Mouse (Mus musculus) cortical plate, adult 2 months (tissue): ENCODE data around the gene Zfp90. TPM values are rescaled to one million over a fixed set of nuclear protein-coding genes. Genes with fewer than 3 reads are reported as not detected.

Experiments used
- H3K27ac ChIP-seq: fragments of 200-500 bp; 2 replicates; pipeline ENCODE4 v1.5.1; 2012; ENCODE audit warnings: low read length, control low read depth, inconsistent platforms; ENCODE audit not compliant: insufficient read depth
- H3K4me1 ChIP-seq: fragments of 200-500 bp; 2 replicates; pipeline ENCODE4 v1.6.1; 2011; ENCODE audit warnings: low read length; ENCODE audit not compliant: control insufficient read depth, insufficient read depth
- H3K4me3 ChIP-seq: fragments of 200-500 bp; 2 replicates; pipeline ENCODE4 v1.5.1; 2011; ENCODE audit warnings: mild to moderate bottlenecking, low read length, control low read depth; ENCODE audit not compliant: insufficient read depth
- CTCF ChIP-seq: fragments of 200-500 bp; IDR thresholded peaks from 2 replicates; pipeline ENCODE4 v1.5.1; 2011; ENCODE audit warnings: mild to moderate bottlenecking, control low read depth, low read length; ENCODE audit not compliant: insufficient read depth; ENCODE audit errors: extremely low read depth
- POLR2A ChIP-seq: fragments of 200-500 bp; IDR thresholded peaks from 2 replicates; pipeline ENCODE4 v1.6.1; 2011; ENCODE audit warnings: mild to moderate bottlenecking, low read length, control low read depth; ENCODE audit not compliant: insufficient read depth; ENCODE audit errors: extremely low read depth
- polyA plus RNA-seq: library from polyadenylated mRNA; depleted of rRNA; stranded (reverse); fragments of >200 nt; gene quantifications from 2 replicates; pipeline ENCODE4 v1.2.3, GENCODE M21; 2012; rRNA removed

Zfp90 gene
- 11.7 TPM in 2 replicates for polyA plus RNA-seq

- TF ChIP-seq CTCF = peak; percentile 67
- peak; percentile 54; the same call in 1 of the 2 replicates for TF ChIP-seq POLR2A
- peak within 1 kb of the TSS; percentile 56 for H3K4me3 ChIP-seq
- no peaks in the 10 kb centered on the region; the same call in 1 of the 2 replicates for H3K4me1 ChIP-seq
- H3K27ac ChIP-seq = 0 out of 2 replicates have a peak within 1 kb of the TSS, but pooled peaks have one; percentile 43
These were observed at the start of gene Zfp90 for GRCm38 (mm10) chr8:106415182-106415971. TSS of gene Zfp90 (plus strand) at chr8:106415327.

DNA sequence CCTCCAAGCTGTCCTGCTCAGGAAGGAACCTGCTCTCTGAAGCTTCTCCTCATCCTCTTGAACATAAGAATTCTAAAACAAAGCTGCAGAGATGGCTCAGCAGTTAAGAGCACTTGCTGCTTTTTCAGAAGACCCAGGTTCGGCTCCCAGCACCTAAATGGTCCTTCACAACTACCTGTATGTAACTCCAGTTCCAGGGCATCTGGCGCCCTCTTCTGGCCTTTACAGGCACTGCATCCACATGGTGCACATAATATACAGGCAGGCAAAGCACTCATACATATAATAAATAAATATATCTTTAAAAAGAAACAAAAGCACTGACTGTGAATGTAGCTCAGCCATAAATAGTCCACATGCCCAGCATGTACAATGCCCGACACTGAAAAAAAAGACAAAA lies 46.6 kb upstream of the Zfp90 start:
- TF ChIP-seq CTCF = no peak
- no peak for TF ChIP-seq POLR2A
- Histone ChIP-seq H3K4me1 (no peaks in the 10 kb centered on the region), H3K4me3 (no peak overlapping the region), H3K27ac (no peak overlapping the region)

DNA sequence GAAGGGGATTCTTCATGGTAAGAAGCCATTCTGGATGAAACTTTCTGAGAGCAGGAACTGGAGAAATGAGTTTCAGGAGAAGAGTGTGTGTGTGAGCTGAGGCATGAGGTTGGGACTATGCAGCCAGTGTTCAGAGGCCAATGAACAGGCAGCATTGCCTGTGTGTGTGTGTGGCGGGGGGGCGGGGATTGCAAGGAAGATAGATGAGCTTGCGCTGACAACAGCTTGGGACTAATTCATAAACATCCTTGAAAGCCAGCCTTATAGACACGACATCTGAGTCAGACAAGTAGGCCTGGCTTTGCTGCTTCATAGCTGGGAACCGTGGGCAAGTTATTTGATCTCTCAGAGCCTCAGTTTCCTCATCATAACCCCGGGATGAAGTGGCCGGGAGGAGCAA lies 46.1 kb upstream of the Zfp90 start:
- Histone ChIP-seq H3K4me1 (no peaks in the 10 kb centered on the region), H3K27ac (no peak overlapping the region), H3K4me3 (no peak overlapping the region)
- TF ChIP-seq POLR2A (no peak), CTCF (no peak)

DNA sequence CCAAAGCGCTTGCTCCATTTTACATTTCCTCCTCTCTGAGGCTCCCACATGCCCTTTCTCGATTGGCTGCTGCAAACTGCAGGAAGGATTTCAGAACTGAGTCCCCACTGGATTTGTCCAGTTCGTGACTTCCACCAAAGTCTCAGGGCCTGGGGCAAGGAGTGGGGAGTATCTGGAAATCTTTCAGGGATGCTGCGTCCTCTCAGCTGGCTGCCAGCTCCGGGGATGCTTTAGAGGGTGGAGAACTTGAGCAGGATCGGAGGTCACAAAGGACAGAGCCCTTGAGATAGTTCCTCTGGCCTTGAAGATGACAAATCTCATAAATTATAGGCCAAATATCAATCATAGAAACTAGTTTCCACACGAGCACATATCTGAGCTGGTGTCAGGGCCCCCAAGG lies 39.2 kb upstream of the Zfp90 start:
- H3K4me3 ChIP-seq = no peak overlapping the region
- TF ChIP-seq CTCF (no peak), POLR2A (no peak)
- no peaks in the 10 kb centered on the region; the same call in 1 of the 2 replicates for H3K4me1 ChIP-seq
- no peak overlapping the region for H3K27ac ChIP-seq

DNA sequence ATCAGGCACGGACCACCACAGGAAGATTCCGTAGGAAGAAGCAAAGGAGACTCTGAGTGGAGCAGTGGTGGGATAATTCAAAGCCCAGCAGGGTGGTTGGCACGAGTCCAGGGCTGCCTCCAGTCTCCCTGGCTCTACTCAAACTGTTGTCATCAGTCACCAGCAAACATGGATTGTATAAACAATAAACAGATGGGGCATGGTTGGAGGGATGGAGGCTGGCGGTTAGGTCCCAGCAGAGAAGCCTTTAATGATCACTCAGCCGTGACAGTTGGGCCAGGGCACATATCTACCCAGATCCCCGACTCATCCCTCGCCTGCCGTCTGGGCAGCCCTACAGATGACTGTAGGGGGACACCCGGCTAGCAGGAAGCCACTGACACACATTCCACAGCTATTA lies 38.3 kb upstream of the Zfp90 start:
- no peaks in the 10 kb centered on the region; the same call in 1 of the 2 replicates for H3K4me1 ChIP-seq

DNA sequence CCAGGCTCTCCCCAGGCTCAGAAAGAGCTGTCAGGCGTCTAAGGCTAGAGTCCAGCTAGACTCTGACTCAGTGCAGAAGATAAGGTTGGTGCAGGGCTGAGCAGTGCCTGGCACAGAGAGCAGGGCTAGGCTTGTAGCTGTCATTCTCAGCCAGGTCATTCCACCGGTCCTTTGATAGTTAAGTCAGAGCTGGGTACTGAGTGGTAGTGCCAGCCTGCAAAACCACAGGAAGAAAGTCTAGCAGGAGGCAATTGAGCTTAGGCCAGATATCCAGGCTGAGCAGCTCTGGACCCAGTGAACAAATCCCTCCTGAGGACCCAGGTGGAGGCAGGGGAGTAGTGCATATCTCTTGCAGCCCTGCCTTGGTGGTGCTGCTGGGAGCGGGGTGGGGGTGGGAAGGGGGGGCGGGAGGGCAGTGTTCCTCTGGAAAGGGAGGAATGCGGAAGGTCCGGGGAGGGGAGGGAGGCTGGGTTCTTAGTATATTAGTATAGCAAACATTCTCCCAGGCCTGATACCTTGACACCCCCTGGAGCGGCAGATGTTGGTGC lies 36.6 kb upstream of the Zfp90 start:
- no peaks in the 10 kb centered on the region; the same call in 1 of the 2 replicates for H3K4me1 ChIP-seq
- no peak overlapping the region for H3K27ac ChIP-seq
- no peak overlapping the region for H3K4me3 ChIP-seq
- no peak for TF ChIP-seq POLR2A
- no peak for TF ChIP-seq CTCF

More for the DNA sequence above, 38.3 kb upstream of the Zfp90 start:
- TF ChIP-seq POLR2A (no peak), CTCF (no peak)
- H3K4me3 ChIP-seq = no peak overlapping the region
- no peak overlapping the region for H3K27ac ChIP-seq

DNA sequence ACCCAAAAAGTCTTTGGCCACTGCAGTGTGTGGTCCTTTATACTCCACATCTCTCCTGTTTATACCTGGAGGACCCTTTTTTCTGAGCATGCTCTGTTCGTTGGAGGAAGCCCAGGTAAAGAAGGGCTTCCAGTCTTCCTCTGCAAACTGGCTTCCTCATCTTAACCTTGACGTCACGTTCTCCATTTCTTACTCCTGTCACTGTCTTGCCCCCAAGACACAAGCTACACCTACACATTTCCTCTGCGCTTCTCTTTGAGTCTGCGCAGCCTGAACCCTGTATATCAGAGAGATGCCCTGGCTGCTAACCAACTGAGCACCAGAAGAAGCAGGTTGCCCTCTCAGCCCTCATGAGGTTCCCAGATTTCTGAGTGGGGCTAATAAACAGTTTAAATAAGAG lies 35.8 kb upstream of the Zfp90 start:
- H3K4me3 ChIP-seq = no peak overlapping the region
- TF ChIP-seq CTCF = no peak
- no peak for TF ChIP-seq POLR2A
- H3K27ac ChIP-seq = no peak overlapping the region
- no peaks in the 10 kb centered on the region; the same call in 1 of the 2 replicates for H3K4me1 ChIP-seq

- H3K4me3 ChIP-seq = no peak overlapping the region
- TF ChIP-seq CTCF = no peak
- TF ChIP-seq POLR2A = no peak
- H3K4me1 ChIP-seq = no peaks in the 10 kb centered on the region
- no peak overlapping the region for H3K27ac ChIP-seq
These were observed 34.1 kb upstream of the Zfp90 start for GRCm38 (mm10) chr8:106381026-106381425.

- no peaks in the 10 kb centered on the region for H3K4me1 ChIP-seq
- no peak for TF ChIP-seq CTCF
- H3K4me3 ChIP-seq = no peak overlapping the region
These were observed 27.2 kb upstream of the Zfp90 start for GRCm38 (mm10) chr8:106387801-106388415.

GRCm38 (mm10) chr8:106394493-106394892 lies 20.6 kb upstream of the Zfp90 start:
- H3K4me3 ChIP-seq = no peak overlapping the region
- H3K4me1 ChIP-seq = no peaks in the 10 kb centered on the region
- no peak overlapping the region for H3K27ac ChIP-seq
- TF ChIP-seq CTCF (no peak), POLR2A (no peak)

More at GRCm38 (mm10) chr8:106387801-106388415, 27.2 kb upstream of the Zfp90 start:
- no peak overlapping the region for H3K27ac ChIP-seq
